Mouse (Mus musculus) bone marrow, adult 2 months (tissue): ENCODE measurements around the gene Tha1.

Experiments used
- CTCF ChIP-seq: fragments of 200-500 bp; IDR thresholded peaks from 2 replicates; pipeline ENCODE4 v1.5.1; 2011; ENCODE audit warnings: low read length, control low read depth; ENCODE audit not compliant: control insufficient read depth, insufficient read depth
- POLR2A ChIP-seq: fragments of 200-500 bp; IDR thresholded peaks from 2 replicates; pipeline ENCODE4 v1.6.1; 2011; ENCODE audit warnings: low read depth, mild to moderate bottlenecking, control low read depth, low read length, borderline replicate concordance; ENCODE audit not compliant: control insufficient read depth

GRCm38 (mm10) chr11:117854241-117854640 is 19.0 kb downstream of the Tha1 start:
- TF ChIP-seq POLR2A (no peak), CTCF (no peak)
